Mouse (Mus musculus): Measurements from ENCODE around the gene Dock7. TPM values are rescaled to one million over a fixed set of nuclear protein-coding genes. Genes with fewer than 3 reads are reported as not detected.
"Not testable (repeated sequence)": the region's sequence is repeated elsewhere in the genome, so short reads cannot be mapped to it uniquely, and the experiment has no call there.

The Dock7 gene
- total and polyA plus RNA-seq, 3 experiments = 0.30 TPM; not detected in 2

DNA sequence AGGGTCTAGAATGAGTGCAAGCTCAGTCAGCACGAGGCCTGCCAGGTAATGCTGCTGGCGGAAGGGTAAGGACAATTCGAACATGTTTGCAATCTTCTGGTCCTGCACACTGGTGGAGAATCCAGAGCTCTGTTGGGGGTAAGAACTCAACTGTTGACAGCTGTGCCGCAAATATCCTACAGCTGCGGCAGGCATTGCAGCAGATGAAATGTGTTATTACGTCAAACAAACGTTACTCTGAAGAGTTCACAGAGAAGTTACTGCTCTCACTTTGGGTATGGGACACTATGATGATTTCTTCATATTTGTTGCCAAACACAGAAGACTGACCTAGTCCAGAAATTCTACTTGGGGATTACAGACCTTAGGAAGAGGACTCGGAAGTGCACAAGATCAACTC is 136.0 kb downstream of the Dock7 start:
- Histone ChIP-seq H3K36me3 (replicated peaks in 1 of 2; ENCODE audit: control insufficient read depth in 1 of 2, insufficient read depth in 1 of 2, low read length in 1 of 2) (no peaks in the 10 kb centered on the region), H3K27ac (ENCODE audit: insufficient read depth, low read depth) (no peak overlapping the region), H3K9me3 (replicated peaks; ENCODE audit: low read length) (no peaks in the 10 kb centered on the region), H3K4me1 (ENCODE audit: control insufficient read depth in 1 of 2, insufficient read depth in 2 of 2) (no peaks in the 10 kb centered on the region), H3K79me2 (replicated peaks; ENCODE audit: control insufficient read depth, extremely low read depth, insufficient read depth, poor library complexity, severe bottlenecking) (no peaks in the 10 kb centered on the region), H3K27me3 (replicated peaks) (no peaks in the 10 kb centered on the region), H3K4me2 (ENCODE audit: insufficient read depth, low read depth, poor library complexity, severe bottlenecking) (no peak overlapping the region), H3K4me3 (replicated peaks in 1 of 3; ENCODE audit: low read depth in 2 of 3, low read length in 2 of 3, poor library complexity in 1 of 3) (no peak overlapping the region), H3K9ac (ENCODE audit: insufficient read depth, low read depth) (no peak overlapping the region)
- dilution Hi-C loops (cut with MboI; ENCODE audit: extremely low pct_ligation_motif_present, extremely low pct_unique_long_range_greater_than_20kb, low sequenced_read_pairs) = no loop called here
- TF ChIP-seq SIN3A (IDR thresholded peaks at IDR 0.05; ENCODE audit: low read length) = no peak
- TF ChIP-seq HCFC1 (IDR thresholded peaks at IDR 0.05; ENCODE audit: low read depth, low read length) = no peak
- no peak for TF ChIP-seq ELF1 (IDR thresholded peaks at IDR 0.05; ENCODE audit: low read depth, low read length)
- TF ChIP-seq EP300 (IDR thresholded peaks at IDR 0.05; ENCODE audit: low read length) = no peak
- TF ChIP-seq UBTF (IDR thresholded peaks at IDR 0.05; ENCODE audit: low read depth, low read length) = no peak
- no peak for TF ChIP-seq NELFE (IDR thresholded peaks at IDR 0.05; ENCODE audit: low read depth, low read length)
- in situ Hi-C loops (cut with MboI; ENCODE audit: low pct_ligation_motif_present, low pct_unique_long_range_greater_than_20kb, low sequenced_read_pairs) = no loop called here
- DNase-seq (ENCODE audit: extremely low read depth) = no peak

- H3K4me1 ChIP-seq (ENCODE audit: control insufficient read depth in 1 of 2, insufficient read depth in 2 of 2); H3K9me3 ChIP-seq (replicated peaks; ENCODE audit: low read length); in situ Hi-C loops (cut with MboI; ENCODE audit: low pct_ligation_motif_present, low pct_unique_long_range_greater_than_20kb, low sequenced_read_pairs); H3K27ac ChIP-seq (ENCODE audit: insufficient read depth, low read depth); DNase-seq (ENCODE audit: extremely low read depth); H3K36me3 ChIP-seq (replicated peaks in 1 of 2; ENCODE audit: control insufficient read depth in 1 of 2, insufficient read depth in 1 of 2, low read length in 1 of 2); H3K27me3 ChIP-seq (replicated peaks); H3K79me2 ChIP-seq (replicated peaks; ENCODE audit: control insufficient read depth, extremely low read depth, insufficient read depth, poor library complexity, severe bottlenecking); dilution Hi-C loops (cut with MboI; ENCODE audit: extremely low pct_ligation_motif_present, extremely low pct_unique_long_range_greater_than_20kb, low sequenced_read_pairs); H3K9ac ChIP-seq (ENCODE audit: insufficient read depth, low read depth); H3K4me3 ChIP-seq (replicated peaks in 1 of 3; ENCODE audit: low read depth in 2 of 3, low read length in 2 of 3, poor library complexity in 1 of 3); H3K4me2 ChIP-seq (ENCODE audit: insufficient read depth, low read depth, poor library complexity, severe bottlenecking): not testable (repeated sequence)
Observed at GRCm38 (mm10) chr4:98979976-98980375, 140.7 kb downstream of the Dock7 start.

GRCm38 (mm10) chr4:98978693-98979092 is 142.0 kb downstream of the Dock7 start:
- no peak for DNase-seq (ENCODE audit: extremely low read depth)
- H3K4me3 ChIP-seq (replicated peaks in 1 of 3; ENCODE audit: low read depth in 2 of 3, low read length in 2 of 3, poor library complexity in 1 of 3) = no peak overlapping the region
- in situ Hi-C loops (cut with MboI; ENCODE audit: low pct_ligation_motif_present, low pct_unique_long_range_greater_than_20kb, low sequenced_read_pairs) = no loop called here
- H3K4me2 ChIP-seq (ENCODE audit: insufficient read depth, low read depth, poor library complexity, severe bottlenecking) = no peak overlapping the region
- no peaks in the 10 kb centered on the region for H3K36me3 ChIP-seq (replicated peaks in 1 of 2; ENCODE audit: control insufficient read depth in 1 of 2, insufficient read depth in 1 of 2, low read length in 1 of 2)
- no peaks in the 10 kb centered on the region for H3K79me2 ChIP-seq (replicated peaks; ENCODE audit: control insufficient read depth, extremely low read depth, insufficient read depth, poor library complexity, severe bottlenecking)
- no peaks in the 10 kb centered on the region for H3K27me3 ChIP-seq (replicated peaks)
- no peak for TF ChIP-seq POLR2A (IDR thresholded peaks at IDR 0.05; ENCODE audit: low read depth, low read length)
- TF ChIP-seq MAFK (IDR thresholded peaks at IDR 0.05; ENCODE audit: insufficient replicate concordance, low read length) = peak; percentile 90
- H3K9me3 ChIP-seq (replicated peaks; ENCODE audit: low read length) = no peaks in the 10 kb centered on the region
- no peak overlapping the region for H3K9ac ChIP-seq (ENCODE audit: insufficient read depth, low read depth)
- dilution Hi-C loops (cut with MboI; ENCODE audit: extremely low pct_ligation_motif_present, extremely low pct_unique_long_range_greater_than_20kb, low sequenced_read_pairs) = no loop called here
- H3K27ac ChIP-seq (ENCODE audit: insufficient read depth, low read depth) = no peak overlapping the region
- no peaks in the 10 kb centered on the region for H3K4me1 ChIP-seq (ENCODE audit: control insufficient read depth in 1 of 2, insufficient read depth in 2 of 2)

DNA sequence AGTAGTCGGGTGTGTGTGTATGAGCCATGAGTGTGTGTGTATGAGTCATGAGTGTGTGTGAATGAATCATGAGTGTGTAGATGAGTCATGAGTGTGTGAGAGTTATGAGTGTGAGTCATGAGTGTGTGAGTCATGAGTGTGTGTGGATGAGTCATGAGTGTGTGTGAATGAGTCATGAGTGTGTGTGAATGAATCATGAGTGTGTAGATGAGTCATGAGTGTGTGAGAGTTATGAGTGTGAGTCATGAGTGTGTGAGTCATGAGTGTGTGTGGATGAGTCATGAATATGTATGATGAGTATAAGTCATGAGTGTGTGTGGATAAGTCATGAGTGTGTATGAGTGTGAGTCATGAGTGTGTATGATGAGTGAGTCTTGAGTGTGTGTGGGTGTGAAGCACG is 142.4 kb downstream of the Dock7 start:
- H3K79me2 ChIP-seq (replicated peaks; ENCODE audit: control insufficient read depth, extremely low read depth, insufficient read depth, poor library complexity, severe bottlenecking); H3K9me3 ChIP-seq (replicated peaks; ENCODE audit: low read length); DNase-seq (ENCODE audit: extremely low read depth); H3K36me3 ChIP-seq (replicated peaks in 1 of 2; ENCODE audit: control insufficient read depth in 1 of 2, insufficient read depth in 1 of 2, low read length in 1 of 2); H3K4me3 ChIP-seq (replicated peaks in 1 of 3; ENCODE audit: low read depth in 2 of 3, low read length in 2 of 3, poor library complexity in 1 of 3); H3K4me1 ChIP-seq (ENCODE audit: control insufficient read depth in 1 of 2, insufficient read depth in 2 of 2); H3K27me3 ChIP-seq (replicated peaks); in situ Hi-C loops (cut with MboI; ENCODE audit: low pct_ligation_motif_present, low pct_unique_long_range_greater_than_20kb, low sequenced_read_pairs); dilution Hi-C loops (cut with MboI; ENCODE audit: extremely low pct_ligation_motif_present, extremely low pct_unique_long_range_greater_than_20kb, low sequenced_read_pairs); H3K9ac ChIP-seq (ENCODE audit: insufficient read depth, low read depth); H3K27ac ChIP-seq (ENCODE audit: insufficient read depth, low read depth); H3K4me2 ChIP-seq (ENCODE audit: insufficient read depth, low read depth, poor library complexity, severe bottlenecking): not testable (repeated sequence)
